Mouse (Mus musculus): ENCODE measurements around the gene Pclo. TPM values are rescaled to one million over a fixed set of nuclear protein-coding genes. Genes with fewer than 3 reads are reported as not detected.
"Not testable (repeated sequence)": the region's sequence is repeated elsewhere in the genome, so short reads cannot be mapped to it uniquely, and the experiment has no call there.

Gene Pclo
- polyA plus RNA-seq, 1 experiment from 2014 or later: 13.9 TPM

DNA sequence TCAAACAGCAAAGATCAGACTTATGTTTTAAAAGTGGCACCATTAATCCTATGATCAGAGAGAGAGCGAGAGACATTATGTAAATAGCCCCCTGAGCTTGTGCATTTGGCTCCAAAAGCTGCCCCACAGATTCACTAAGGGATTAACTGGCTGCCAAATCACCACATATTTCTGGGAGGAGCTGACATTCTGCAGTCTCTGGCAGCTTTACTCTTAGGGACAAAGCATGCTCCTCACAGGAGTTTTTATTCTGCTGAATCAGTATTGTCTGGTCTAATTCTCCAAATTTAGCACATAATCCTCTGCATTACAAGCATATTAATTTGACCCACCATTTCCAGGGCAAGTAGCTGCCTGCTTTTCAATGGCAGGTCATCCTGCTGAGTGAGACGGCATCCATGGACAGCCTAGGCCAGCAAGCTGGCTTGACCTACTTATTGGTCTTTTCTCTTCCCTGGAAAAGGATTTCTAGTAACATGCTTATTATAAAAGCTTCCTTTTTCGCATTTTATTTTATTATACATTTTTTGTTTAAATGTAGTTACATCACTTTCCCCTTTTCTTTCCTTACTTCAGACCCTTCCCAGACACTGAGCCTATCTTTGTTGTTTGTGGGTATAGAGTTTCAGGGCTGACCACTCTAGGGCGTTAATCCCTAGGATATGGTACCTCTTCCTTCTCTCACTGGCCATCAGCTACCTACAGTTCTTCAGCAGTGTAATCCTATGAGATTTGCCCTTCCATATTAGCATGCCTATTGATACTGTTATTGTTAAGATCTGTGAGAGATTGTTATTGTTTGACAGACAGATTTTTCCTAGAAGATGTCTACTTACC lies 319.7 kb downstream of the Pclo start:
- Histone ChIP-seq H3K36me3 (no peaks in the 10 kb centered on the region), H3K9ac (replicated peaks) (no peak overlapping the region), H3K4me1 (peaks cover 4% of the 10 kb centered on the region; the same call in 1 of the 2 replicates), H3K4me3 (replicated peaks) (no peak overlapping the region), H3K27me3 (replicated peaks) (no peaks in the 10 kb centered on the region), H3K27ac (replicated peaks) (no peak overlapping the region), H3K9me3 (replicated peaks) (no peaks in the 10 kb centered on the region), H3K4me2 (no peak overlapping the region)
- WGBS: 71% methylated on average over 4 of the region's 4 CpGs
- ATAC-seq (ENCODE audit: low FRiP score): no peak

DNA sequence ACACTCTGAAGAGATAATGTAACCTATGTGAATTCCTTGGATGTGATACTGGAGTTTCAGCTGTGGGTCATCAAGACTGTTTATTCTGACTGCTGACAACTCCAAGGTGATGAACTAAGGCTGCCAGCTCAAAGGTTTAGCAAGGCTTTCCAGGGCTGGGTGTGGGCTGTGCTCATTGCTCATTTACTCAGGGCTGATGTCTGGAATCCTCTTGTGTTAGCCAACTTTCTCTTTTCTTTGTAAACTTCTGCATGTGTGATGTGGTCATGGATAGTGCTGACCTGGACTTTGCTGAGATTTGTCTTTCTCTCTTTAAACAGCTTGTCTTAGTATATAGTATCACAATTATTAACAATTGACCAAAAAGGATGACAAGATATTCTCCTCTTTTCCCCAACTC lies 338.9 kb downstream of the Pclo start:
- Histone ChIP-seq H3K4me1 (no peaks in the 10 kb centered on the region), H3K27ac (replicated peaks) (no peak overlapping the region), H3K4me3 (replicated peaks) (no peak overlapping the region), H3K9ac (replicated peaks) (no peak overlapping the region), H3K9me3 (replicated peaks) (no peaks in the 10 kb centered on the region), H3K36me3 (no peaks in the 10 kb centered on the region), H3K27me3 (replicated peaks) (no peaks in the 10 kb centered on the region), H3K4me2 (no peak overlapping the region)
- no peak for ATAC-seq (ENCODE audit: low FRiP score)

DNA sequence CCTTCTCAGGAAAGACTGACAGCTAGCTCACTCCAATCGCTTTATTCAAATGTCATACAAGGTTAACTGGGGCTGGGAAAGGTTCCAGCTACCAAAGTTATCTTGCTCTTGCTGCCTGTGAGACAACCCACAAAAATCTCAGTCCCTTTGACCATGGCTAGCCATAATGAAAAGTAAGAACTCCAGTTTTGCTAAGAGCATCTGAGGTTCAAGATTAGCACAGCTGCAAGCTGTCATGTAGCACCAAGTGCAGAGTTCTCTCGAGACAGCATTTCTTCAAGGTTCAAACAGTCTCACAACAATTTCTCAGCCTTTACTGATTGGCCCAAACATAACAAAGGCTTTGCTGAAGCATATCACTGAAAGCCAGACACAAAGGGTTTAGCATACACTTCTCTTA lies 370.6 kb downstream of the Pclo start:
- not testable (repeated sequence) for H3K27me3 ChIP-seq (replicated peaks); H3K36me3 ChIP-seq; ATAC-seq (ENCODE audit: low FRiP score); H3K27ac ChIP-seq (replicated peaks); H3K4me2 ChIP-seq; H3K9me3 ChIP-seq (replicated peaks); H3K4me3 ChIP-seq (replicated peaks); H3K4me1 ChIP-seq; H3K9ac ChIP-seq (replicated peaks)
- 90% methylated on average over 2 of the region's 2 CpGs for WGBS

DNA sequence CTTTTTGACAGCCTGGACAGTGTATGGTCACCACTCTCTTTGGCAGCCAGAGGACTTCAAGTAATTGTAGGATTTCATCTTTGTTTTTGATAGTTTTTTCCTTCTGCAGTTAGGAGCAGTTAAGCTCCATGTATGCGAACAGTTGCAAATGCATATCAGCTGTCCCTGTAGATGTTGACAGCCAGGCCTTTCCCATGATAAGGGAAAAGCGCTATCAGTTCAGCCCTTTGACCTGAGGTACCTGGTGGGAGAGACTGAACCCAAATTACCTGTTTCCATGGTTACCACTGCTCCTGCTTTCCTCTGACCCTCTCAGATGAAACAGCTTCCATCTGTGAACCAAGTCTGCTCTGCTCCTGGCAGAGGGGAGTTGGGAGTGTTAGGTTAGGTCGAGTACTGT lies 377.5 kb downstream of the Pclo start:
- H3K4me3 ChIP-seq (replicated peaks): no peak overlapping the region
- WGBS: 78% methylated on average over 3 of the region's 3 CpGs
- no peak for ATAC-seq (ENCODE audit: low FRiP score)

DNA sequence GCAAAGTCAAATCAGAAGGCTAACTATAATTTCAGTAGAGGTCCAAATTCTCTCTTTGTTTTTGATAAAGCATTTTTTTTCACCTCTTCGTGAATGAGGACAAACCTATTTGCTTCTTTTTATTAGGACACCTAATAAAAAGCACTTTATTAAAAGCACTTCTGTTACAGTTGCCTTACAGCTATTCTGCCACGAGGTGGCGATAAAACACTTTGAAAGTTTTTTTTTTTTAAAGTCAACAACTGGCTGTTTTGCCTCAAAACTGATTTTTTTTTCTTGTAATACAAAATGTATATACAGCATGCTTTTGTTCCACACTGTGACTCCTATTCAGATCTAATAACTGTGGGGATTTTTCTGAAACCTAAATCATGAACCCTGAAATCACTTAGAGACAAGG lies 388.8 kb downstream of the Pclo start:
- not testable (repeated sequence) for H3K9ac ChIP-seq (replicated peaks); ATAC-seq (ENCODE audit: low FRiP score)
- WGBS: 19% methylated on average over 3 of the region's 3 CpGs

More for the DNA sequence above, 377.5 kb downstream of the Pclo start:
- H3K36me3 ChIP-seq: no peaks in the 10 kb centered on the region
- no peaks in the 10 kb centered on the region for H3K27me3 ChIP-seq (replicated peaks)
- H3K9ac ChIP-seq (replicated peaks): no peak overlapping the region
- no peak overlapping the region for H3K4me2 ChIP-seq
- H3K4me1 ChIP-seq: no peaks in the 10 kb centered on the region
- no peak overlapping the region for H3K27ac ChIP-seq (replicated peaks)
- H3K9me3 ChIP-seq (replicated peaks): no peaks in the 10 kb centered on the region; the same call in 1 of the 2 replicates

More for the DNA sequence above, 388.8 kb downstream of the Pclo start:
- H3K4me3 ChIP-seq (replicated peaks); H3K27me3 ChIP-seq (replicated peaks); H3K27ac ChIP-seq (replicated peaks); H3K36me3 ChIP-seq; H3K4me2 ChIP-seq; H3K9me3 ChIP-seq (replicated peaks); H3K4me1 ChIP-seq: not testable (repeated sequence)

Measured in neural tube, embryonic 15.5 days (tissue).